Mouse (Mus musculus) G1E (cell line): ENCODE measurements at regions not wholly inside any gene's neighbourhood (a gene's known extent, or its start where the extent isn't known, plus 50 kb on each side); places are given as distances from the start of the nearest gene placed in this dataset.

ENCODE experiments used
- ATAC-seq: 2 replicates; pipeline ENCODE4 v1.8.0; 2016; ENCODE audit warnings: mild to moderate bottlenecking; ENCODE audit not compliant: insufficient number of reproducible peaks, poor library complexity, low FRiP score, severe bottlenecking; ENCODE audit errors: extremely low read depth
- DNase-seq: peaks from one replicate; pipeline ENCODE4 v3.0.0; 2012; ENCODE audit warnings: low spot score
- H3K27me3 ChIP-seq: 2 replicates; pipeline ENCODE4 v1.6.1; 2012; ENCODE audit warnings: mild to moderate bottlenecking, low read length, inconsistent platforms; ENCODE audit not compliant: insufficient read depth
- H3K36me3 ChIP-seq: replicated peaks from 2 replicates; pipeline ENCODE3; 2012; ENCODE audit warnings: mild to moderate bottlenecking, inconsistent platforms
- H3K4me1 ChIP-seq: 2 replicates; pipeline ENCODE4 v1.6.1; 2012; ENCODE audit warnings: low read depth, low read length, inconsistent platforms, mixed read lengths; ENCODE audit not compliant: insufficient read depth
- H3K4me3 ChIP-seq: 2 replicates; pipeline ENCODE4 v1.5.1; 2012; ENCODE audit warnings: low read depth, mild to moderate bottlenecking, inconsistent platforms, low read length, moderate library complexity, mixed read lengths
- H3K9me3 ChIP-seq: replicated peaks from 2 replicates; pipeline ENCODE4 v1.6.1; 2012; ENCODE audit warnings: inconsistent platforms
- CTCF ChIP-seq: IDR thresholded peaks from 2 replicates; pipeline ENCODE4 v1.5.1; 2012; ENCODE audit warnings: low read depth, low read length, inconsistent platforms, mixed read lengths
- GATA1 ChIP-seq: IDR thresholded peaks from 2 replicates; pipeline ENCODE4 v1.6.1; 2012; ENCODE audit warnings: borderline replicate concordance, low read length, inconsistent platforms, mixed read lengths
- GATA2 ChIP-seq: IDR thresholded peaks from 2 replicates; pipeline ENCODE4 v1.6.1; 2012; ENCODE audit warnings: low read depth, low read length, inconsistent platforms, borderline replicate concordance
- POLR2AphosphoS5 ChIP-seq: IDR thresholded peaks from 2 replicates; pipeline ENCODE4 v1.6.1; 2012; ENCODE audit warnings: low read depth, low read length, inconsistent platforms; ENCODE audit not compliant: insufficient replicate concordance
- TAL1 ChIP-seq: conservative IDR thresholded peaks from 2 replicates; pipeline ENCODE4 v1.6.1; 2012; ENCODE audit warnings: low read depth, low read length, inconsistent platforms, mixed read lengths

- no peaks in the 10 kb centered on the region for H3K9me3 ChIP-seq
Measured at GRCm38 (mm10) chr2:84186126-84186701, 195.9 kb downstream of the Gm13691 start.

DNA sequence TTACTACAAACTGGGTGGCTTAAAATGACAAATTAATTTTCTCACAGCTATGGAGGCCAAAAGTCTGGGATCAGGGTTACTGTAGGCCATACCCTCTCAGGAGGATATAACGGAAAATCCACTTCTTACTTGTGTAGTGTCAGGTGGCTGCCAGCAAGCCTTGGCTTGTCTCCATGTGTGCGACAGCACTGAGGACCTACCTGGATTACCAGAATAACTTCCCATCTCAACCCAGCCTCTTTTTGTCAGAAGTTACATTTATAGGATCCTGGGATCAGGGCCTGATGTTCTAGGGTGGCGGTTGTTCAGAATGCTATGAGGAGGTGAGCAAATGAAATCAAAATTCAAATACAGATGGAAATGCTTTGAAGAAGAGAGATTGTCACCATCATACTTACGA lies 197.1 kb downstream of the Gm13691 start:
- ATAC-seq (no peak), DNase-seq (no peak)
- TF ChIP-seq TAL1, result no peak
- no peak for TF ChIP-seq POLR2AphosphoS5
- no peak for TF ChIP-seq GATA2
- no peak for TF ChIP-seq GATA1
- TF ChIP-seq CTCF, result no peak
- Histone ChIP-seq H3K4me3 (no peak overlapping the region), H3K36me3 (no peaks in the 10 kb centered on the region), H3K9me3 (no peaks in the 10 kb centered on the region), H3K4me1 (no peaks in the 10 kb centered on the region), H3K27me3 (peaks cover 7% of the 10 kb centered on the region)

More at GRCm38 (mm10) chr2:84186126-84186701, 195.9 kb downstream of the Gm13691 start:
- no peak for DNase-seq
- ATAC-seq, result no peak
- Histone ChIP-seq H3K27me3 (peaks cover 7% of the 10 kb centered on the region), H3K36me3 (no peaks in the 10 kb centered on the region), H3K4me3 (no peak overlapping the region), H3K4me1 (no peaks in the 10 kb centered on the region)
- TF ChIP-seq POLR2AphosphoS5 (no peak), CTCF (no peak), GATA2 (no peak), GATA1 (no peak), TAL1 (no peak)

- Histone ChIP-seq H3K27me3 (peaks cover 7% of the 10 kb centered on the region), H3K9me3 (no peaks in the 10 kb centered on the region), H3K4me1 (no peaks in the 10 kb centered on the region), H3K4me3 (no peak overlapping the region), H3K36me3 (no peaks in the 10 kb centered on the region)
- TF ChIP-seq POLR2AphosphoS5 (no peak), TAL1 (no peak), GATA1 (no peak), CTCF (no peak), GATA2 (no peak)
- ATAC-seq, result no peak
- no peak for DNase-seq
Measured at GRCm38 (mm10) chr2:84189302-84189701, 198.9 kb downstream of the Gm13691 start.

DNA sequence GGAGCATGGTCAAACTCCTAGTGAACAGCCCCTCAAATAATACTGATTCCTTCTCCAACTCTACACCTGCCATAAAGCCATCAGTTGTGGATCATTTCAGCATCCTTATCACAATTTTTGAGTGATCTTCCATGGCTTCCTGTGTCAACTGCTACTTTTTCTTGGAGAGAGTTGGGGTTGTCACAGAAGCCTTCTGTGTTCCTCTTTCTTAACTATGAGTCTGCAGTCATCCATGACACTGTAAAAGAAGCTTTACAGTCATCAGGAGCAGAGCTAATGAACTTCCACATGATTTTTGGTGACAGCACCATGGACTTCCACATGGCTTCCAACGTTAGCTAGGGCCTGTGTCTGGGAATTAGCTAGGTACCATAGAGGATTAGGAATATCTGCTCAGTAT lies 208.1 kb downstream of the Calcrl start:
- TF ChIP-seq CTCF (no peak), TAL1 (no peak), GATA2 (no peak), POLR2AphosphoS5 (no peak), GATA1 (no peak)
- H3K4me3 ChIP-seq, result no peak overlapping the region
- no peak for DNase-seq
- H3K9me3 ChIP-seq, result no peaks in the 10 kb centered on the region
- no peak for ATAC-seq
- H3K36me3 ChIP-seq, result no peaks in the 10 kb centered on the region
- 0 out of 2 replicates have a peak, but pooled peaks cover 6% of the 10 kb centered on the region for H3K27me3 ChIP-seq
- H3K4me1 ChIP-seq, result no peaks in the 10 kb centered on the region

GRCm38 (mm10) chr2:84222049-84222448 lies 203.2 kb downstream of the Calcrl start:
- no peak overlapping the region for H3K4me3 ChIP-seq
- ATAC-seq (no peak), DNase-seq (no peak)

DNA sequence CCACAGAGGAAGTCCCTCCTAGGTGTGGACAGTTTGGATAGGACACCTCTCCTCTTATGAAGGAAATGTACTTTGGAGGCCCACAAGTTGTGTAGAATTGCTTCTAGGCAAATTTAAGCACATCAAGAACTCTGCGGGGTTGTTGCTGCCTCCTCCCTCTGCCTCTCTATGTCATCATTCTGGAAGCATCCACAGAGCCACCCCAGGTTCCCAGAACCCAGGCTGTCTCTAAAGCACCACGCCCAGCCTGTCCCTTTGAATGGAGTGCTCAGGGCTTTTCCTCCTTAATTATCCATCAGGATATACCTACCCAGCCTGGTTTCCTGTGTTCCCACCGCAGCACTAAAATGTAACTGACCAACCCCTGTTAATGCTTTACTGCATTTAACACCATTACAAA lies 195.4 kb downstream of the Calcrl start:
- no peak for ATAC-seq
- TF ChIP-seq POLR2AphosphoS5, result no peak
- TF ChIP-seq GATA1, result no peak
- no peak for TF ChIP-seq CTCF
- no peak for TF ChIP-seq GATA2
- no peak for TF ChIP-seq TAL1
- Histone ChIP-seq H3K36me3 (no peaks in the 10 kb centered on the region), H3K27me3 (no peaks in the 10 kb centered on the region), H3K4me1 (no peaks in the 10 kb centered on the region), H3K4me3 (no peak overlapping the region), H3K9me3 (no peaks in the 10 kb centered on the region)
- no peak for DNase-seq

More at GRCm38 (mm10) chr2:84222049-84222448, 203.2 kb downstream of the Calcrl start:
- TF ChIP-seq GATA2, result no peak
- no peak for TF ChIP-seq POLR2AphosphoS5
- TF ChIP-seq GATA1, result no peak
- no peak for TF ChIP-seq CTCF
- no peak for TF ChIP-seq TAL1
- Histone ChIP-seq H3K27me3 (0 out of 2 replicates have a peak, but pooled peaks cover 6% of the 10 kb centered on the region), H3K4me1 (no peaks in the 10 kb centered on the region), H3K9me3 (no peaks in the 10 kb centered on the region), H3K36me3 (no peaks in the 10 kb centered on the region)

DNA sequence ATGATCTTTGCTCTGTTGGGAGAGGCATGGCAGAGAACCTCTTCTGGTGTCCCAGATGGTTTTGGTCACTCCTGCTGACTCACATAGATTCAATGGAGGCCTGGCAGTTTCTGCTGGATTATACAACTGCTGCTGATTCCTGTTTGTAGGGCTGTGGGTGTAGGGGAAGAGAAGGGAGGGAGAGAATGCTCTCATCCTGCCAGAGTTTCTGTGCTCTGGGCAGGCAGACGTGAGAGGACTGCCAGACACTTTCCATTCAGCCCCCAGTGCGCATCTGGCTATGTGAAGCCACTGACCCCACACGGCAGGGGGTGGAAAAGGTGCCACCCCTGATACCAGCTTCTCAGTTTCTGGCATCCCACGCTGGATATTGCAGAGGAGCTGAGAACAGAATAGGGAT lies 189.6 kb downstream of the Calcrl start:
- Histone ChIP-seq H3K4me1 (no peaks in the 10 kb centered on the region), H3K36me3 (no peaks in the 10 kb centered on the region), H3K9me3 (no peaks in the 10 kb centered on the region), H3K4me3 (no peak overlapping the region), H3K27me3 (no peaks in the 10 kb centered on the region; the same call in 1 of the 2 replicates)
- no peak for ATAC-seq
- no peak for DNase-seq
- TF ChIP-seq CTCF (no peak), TAL1 (no peak), GATA1 (no peak), POLR2AphosphoS5 (no peak), GATA2 (no peak)
